ENCODE assay signal across 25 mouse cellular contexts in the genomic region with DNA sequence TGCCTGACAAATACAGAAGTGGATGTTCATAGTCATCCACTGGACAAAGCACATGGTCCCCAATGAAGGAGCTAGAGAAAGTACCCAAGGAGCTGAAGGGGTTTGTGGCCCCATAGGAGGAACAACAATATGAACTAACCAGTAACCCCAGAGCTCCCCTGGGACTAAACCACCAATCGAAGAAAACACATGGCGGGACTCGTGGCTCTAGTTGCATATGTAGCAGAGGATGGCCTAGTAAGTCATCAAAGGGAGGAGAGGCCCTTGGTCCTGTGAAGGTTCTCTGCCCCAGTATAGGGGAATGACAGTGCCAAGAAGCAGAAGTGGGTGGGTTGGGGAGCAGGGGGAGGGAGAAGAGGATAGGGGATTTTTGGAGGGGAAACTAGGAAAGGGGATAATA. TPM values are rescaled to one million over a fixed set of nuclear protein-coding genes. Genes with fewer than 3 reads are reported as not detected.
"Had no signal": no experiment of that assay in that cellular context is flagged by ENCODE, and none has a peak within 500 bp of the region (broad histone marks: within the 10 kb centered on the region; RNA-seq: fewer than 3 reads in every experiment).

No protein-coding gene starts in this region.

RNA-seq across cellular contexts. Expression of a gene that starts 5.1 kb away (rescaled TPM):
- total RNA-seq: left cerebral cortex, postnatal 10 days; left cerebral cortex, postnatal 14 days; left cerebral cortex, postnatal 25 days; left cerebral cortex, postnatal 4 days; megakaryocyte-erythroid progenitor cell, adult 5-6 weeks had no signal
- polyA plus RNA-seq: limb, embryonic 11.5 days; limb, embryonic 12.5 days; midbrain, embryonic 10.5 days; midbrain, embryonic 15.5 days; midbrain, embryonic 16.5 days had no signal

RNA-seq across cellular contexts. Expression of a gene that starts 38.7 kb away (rescaled TPM):
- total RNA-seq: left cerebral cortex, postnatal 10 days; left cerebral cortex, postnatal 14 days; left cerebral cortex, postnatal 25 days; left cerebral cortex, postnatal 36 days; left cerebral cortex, postnatal 4 days; megakaryocyte progenitor cell, adult 5-6 weeks; midbrain, postnatal 0 days had no signal
- polyA plus RNA-seq: limb, embryonic 10.5 days; limb, embryonic 11.5 days; limb, embryonic 12.5 days; limb, embryonic 13.5 days; limb, embryonic 15.5 days; liver, embryonic 11.5 days; liver, embryonic 12.5 days; lung, embryonic 14.5 days; lung, embryonic 15.5 days; lung, embryonic 16.5 days; midbrain, embryonic 10.5 days; midbrain, embryonic 11.5 days; midbrain, embryonic 12.5 days; midbrain, embryonic 13.5 days; midbrain, embryonic 16.5 days; midbrain, postnatal 0 days; myocyte had no signal

RNA-seq across cellular contexts. Expression of a gene that starts 59.1 kb away (rescaled TPM):
- total RNA-seq: midbrain, postnatal 0 days had no signal
